Mouse (Mus musculus): ENCODE results near the gene Eif4e2. TPM values are rescaled to one million over a fixed set of nuclear protein-coding genes. Genes with fewer than 3 reads are reported as not detected.

The Eif4e2 gene
- polyA plus RNA-seq, 1 experiment: 56.2 TPM

DNA sequence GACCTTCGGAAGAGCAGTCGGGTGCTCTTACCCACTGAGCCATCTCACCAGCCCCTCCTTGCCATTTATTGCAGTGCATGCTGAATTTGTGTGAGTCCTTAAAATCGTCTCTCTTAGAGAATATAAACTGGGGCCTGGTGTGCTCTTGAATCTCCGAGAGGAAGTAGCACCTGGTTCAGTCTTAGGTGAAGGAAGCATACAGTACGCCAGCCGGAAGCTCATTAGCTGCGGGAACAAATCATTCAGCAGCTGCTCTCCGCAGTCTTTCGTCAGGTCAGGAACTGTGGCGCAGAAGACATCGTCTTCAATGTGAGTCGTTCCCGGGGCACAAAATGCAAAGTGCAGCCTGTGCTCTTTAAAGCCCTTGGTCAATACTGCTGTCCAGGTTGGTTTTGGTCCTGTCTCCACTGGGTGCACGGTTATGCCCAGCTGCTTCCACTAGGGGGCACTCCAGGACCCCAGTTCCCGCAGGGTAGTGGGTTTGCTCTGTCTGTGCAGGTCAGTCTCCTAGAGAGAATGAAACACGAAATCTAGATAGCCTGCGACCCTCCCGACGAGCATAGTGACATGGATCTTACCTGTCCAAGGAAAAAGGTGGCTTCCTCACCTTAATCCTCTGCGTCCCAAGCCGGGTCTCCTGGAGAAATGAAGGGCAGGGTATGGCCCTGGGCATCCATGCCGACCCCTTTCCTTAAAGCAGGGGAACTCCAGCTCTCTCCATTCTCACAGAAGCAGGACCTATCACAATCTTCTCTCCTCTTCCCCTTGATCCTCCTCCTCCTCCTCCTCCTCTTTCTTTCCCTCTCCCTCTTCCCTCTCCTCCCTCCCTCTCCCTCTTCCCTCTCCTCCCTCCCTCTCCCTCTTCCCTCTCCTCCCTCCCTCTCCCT lies 32.5 kb downstream of the Eif4e2 start:
- peak; percentile 72 to 83 for DNase-seq
- Histone ChIP-seq H3K4me3 (replicated peaks; ENCODE audit: insufficient read depth, low read depth, low read length) (peak overlapping the region; percentile 33), H3K4me1 (ENCODE audit: control insufficient read depth, insufficient read depth, low read length) (no peaks in the 10 kb centered on the region; the same call in 1 of the 2 replicates), H3K27me3 (ENCODE audit: control insufficient read depth, insufficient read depth, low read length) (no peaks in the 10 kb centered on the region), H3K27ac (ENCODE audit: insufficient read depth, low read length) (no peak overlapping the region)
- TF ChIP-seq POLR2A (IDR thresholded peaks at IDR 0.05; ENCODE audit: borderline replicate concordance, insufficient read depth, low read length) (no peak), CTCF (IDR thresholded peaks at IDR 0.05; ENCODE audit: borderline replicate concordance, insufficient read depth, low read depth, low read length) (peak; percentile 94)
- 23% methylated on average over 22 of the region's 22 CpGs for WGBS

DNA sequence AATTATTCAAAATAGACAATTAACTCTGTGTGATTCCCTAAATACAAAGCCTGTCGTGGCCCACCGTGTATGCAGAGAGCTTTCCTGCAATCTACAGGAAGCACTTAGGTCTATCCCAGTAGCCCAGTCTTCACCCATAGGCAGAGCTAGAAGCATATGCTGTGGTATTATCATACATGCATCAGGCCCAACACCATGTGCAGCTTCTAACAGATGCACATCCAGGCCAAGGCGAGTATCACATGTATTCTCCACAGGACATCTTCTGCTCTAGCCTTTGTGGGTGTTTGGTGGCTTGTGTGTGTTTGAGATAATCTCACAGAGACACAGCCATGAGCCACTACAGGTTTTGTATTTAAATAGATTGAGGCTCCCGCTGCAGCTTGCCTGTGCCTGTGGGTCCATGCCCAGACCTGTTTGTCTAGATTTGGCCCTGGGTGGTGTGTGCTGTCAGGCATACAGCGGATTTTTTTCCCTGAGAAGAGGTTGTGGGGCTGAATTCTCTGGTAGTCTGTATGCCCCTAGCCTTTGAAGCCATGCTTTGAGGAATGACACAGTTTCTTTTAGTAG lies 38.4 kb downstream of the Eif4e2 start:
- WGBS: 53% methylated on average over 5 of the region's 5 CpGs
- Histone ChIP-seq H3K4me3 (replicated peaks; ENCODE audit: insufficient read depth, low read depth, low read length) (no peak overlapping the region), H3K4me1 (ENCODE audit: control insufficient read depth, insufficient read depth, low read length) (no peaks in the 10 kb centered on the region; the same call in 1 of the 2 replicates), H3K27ac (ENCODE audit: insufficient read depth, low read length) (no peak overlapping the region), H3K27me3 (ENCODE audit: control insufficient read depth, insufficient read depth, low read length) (no peaks in the 10 kb centered on the region)
- TF ChIP-seq POLR2A (IDR thresholded peaks at IDR 0.05; ENCODE audit: borderline replicate concordance, insufficient read depth, low read length) (no peak), CTCF (IDR thresholded peaks at IDR 0.05; ENCODE audit: borderline replicate concordance, insufficient read depth, low read depth, low read length) (no peak)
- DNase-seq: no peak

DNA sequence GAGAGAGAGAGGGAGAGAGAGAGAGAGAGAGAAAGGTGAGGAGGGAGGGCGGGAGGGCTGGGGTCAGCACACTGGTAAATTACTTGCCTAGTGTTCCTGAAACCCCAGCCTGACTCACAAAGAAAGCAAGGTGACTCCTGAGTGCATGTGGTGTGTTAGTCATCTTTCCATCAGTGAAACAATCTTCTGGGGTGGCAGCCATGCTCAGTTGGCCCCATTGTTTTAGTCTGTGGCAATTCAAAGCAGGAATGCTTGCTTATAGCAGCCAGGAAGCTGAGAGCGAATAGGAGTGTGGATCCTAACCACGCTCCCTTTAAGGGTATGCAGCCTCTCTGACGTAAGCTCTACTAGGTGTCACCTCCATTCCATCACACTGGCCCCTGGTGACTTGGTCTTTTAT lies 41.5 kb downstream of the Eif4e2 start:
- H3K27me3 ChIP-seq (ENCODE audit: control insufficient read depth, insufficient read depth, low read length): no peaks in the 10 kb centered on the region; the same call in 1 of the 2 replicates
- peaks cover 2% of the 10 kb centered on the region; the same call in 1 of the 2 replicates for H3K4me1 ChIP-seq (ENCODE audit: control insufficient read depth, insufficient read depth, low read length)
- WGBS: 73% methylated on average over 4 of the region's 4 CpGs
- no peak for TF ChIP-seq POLR2A (IDR thresholded peaks at IDR 0.05; ENCODE audit: borderline replicate concordance, insufficient read depth, low read length)
- no peak for TF ChIP-seq CTCF (IDR thresholded peaks at IDR 0.05; ENCODE audit: borderline replicate concordance, insufficient read depth, low read depth, low read length)
- no peak overlapping the region for H3K4me3 ChIP-seq (replicated peaks; ENCODE audit: insufficient read depth, low read depth, low read length)
- H3K27ac ChIP-seq (ENCODE audit: insufficient read depth, low read length): no peak overlapping the region
- no peak for DNase-seq

DNA sequence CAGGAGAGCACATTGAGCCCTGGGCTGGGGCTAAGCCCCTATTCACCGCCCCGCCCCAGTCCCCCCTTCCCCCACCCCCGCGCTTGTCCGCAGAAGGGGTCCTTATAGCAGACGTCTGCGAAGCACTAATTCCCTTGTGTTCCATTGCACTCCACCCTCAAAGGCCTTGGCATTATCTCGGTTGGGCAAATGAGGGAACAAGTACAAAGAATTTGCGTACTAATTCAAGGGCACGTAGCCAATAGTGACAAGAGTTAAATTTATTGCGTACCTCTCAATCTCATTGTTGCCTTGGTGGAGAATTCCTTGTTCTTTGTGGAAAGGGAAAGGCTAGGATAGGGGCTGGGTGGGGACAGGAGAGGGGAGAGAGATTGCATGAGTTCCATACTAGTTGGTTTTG lies 44.0 kb downstream of the Eif4e2 start:
- no peak for DNase-seq
- 29% methylated on average over 11 of the region's 11 CpGs for WGBS
- TF ChIP-seq CTCF (IDR thresholded peaks at IDR 0.05; ENCODE audit: borderline replicate concordance, insufficient read depth, low read depth, low read length): no peak
- TF ChIP-seq POLR2A (IDR thresholded peaks at IDR 0.05; ENCODE audit: borderline replicate concordance, insufficient read depth, low read length): no peak
- Histone ChIP-seq H3K4me3 (replicated peaks; ENCODE audit: insufficient read depth, low read depth, low read length) (no peak overlapping the region), H3K27ac (ENCODE audit: insufficient read depth, low read length) (no peak overlapping the region), H3K4me1 (ENCODE audit: control insufficient read depth, insufficient read depth, low read length) (peaks cover 2% of the 10 kb centered on the region; the same call in 1 of the 2 replicates), H3K27me3 (ENCODE audit: control insufficient read depth, insufficient read depth, low read length) (no peaks in the 10 kb centered on the region; the same call in 1 of the 2 replicates)

DNA sequence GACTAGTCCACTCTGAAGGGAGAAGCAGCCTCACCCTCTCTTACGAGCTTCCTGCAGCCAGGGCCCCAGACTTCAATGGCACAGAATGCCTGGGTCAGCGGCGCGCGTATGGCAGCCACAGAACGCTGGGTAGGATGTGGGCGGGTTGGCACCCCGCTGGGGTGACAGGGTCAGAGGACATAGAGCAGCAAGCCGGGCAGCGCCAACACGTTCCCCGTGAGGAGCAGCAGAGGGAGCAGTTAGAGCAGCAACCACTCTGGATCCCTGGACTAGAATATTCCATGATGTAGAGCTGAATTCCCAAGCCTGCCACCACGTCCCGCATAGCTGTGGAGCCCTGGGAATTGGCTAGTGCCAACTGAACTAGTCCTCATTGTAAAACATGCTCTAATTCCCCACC lies 44.8 kb downstream of the Eif4e2 start:
- DNase-seq: no peak
- H3K27me3 ChIP-seq (ENCODE audit: control insufficient read depth, insufficient read depth, low read length): no peaks in the 10 kb centered on the region; the same call in 1 of the 2 replicates
- H3K4me3 ChIP-seq (replicated peaks; ENCODE audit: insufficient read depth, low read depth, low read length): no peak overlapping the region
- peak; percentile 31; the same call in 1 of the 2 replicates for TF ChIP-seq CTCF (IDR thresholded peaks at IDR 0.05; ENCODE audit: borderline replicate concordance, insufficient read depth, low read depth, low read length)
- TF ChIP-seq POLR2A (IDR thresholded peaks at IDR 0.05; ENCODE audit: borderline replicate concordance, insufficient read depth, low read length): no peak
- H3K4me1 ChIP-seq (ENCODE audit: control insufficient read depth, insufficient read depth, low read length): peaks cover 2% of the 10 kb centered on the region; the same call in 1 of the 2 replicates
- no peak overlapping the region for H3K27ac ChIP-seq (ENCODE audit: insufficient read depth, low read length)
- WGBS: 8% methylated on average over 14 of the region's 14 CpGs

DNA sequence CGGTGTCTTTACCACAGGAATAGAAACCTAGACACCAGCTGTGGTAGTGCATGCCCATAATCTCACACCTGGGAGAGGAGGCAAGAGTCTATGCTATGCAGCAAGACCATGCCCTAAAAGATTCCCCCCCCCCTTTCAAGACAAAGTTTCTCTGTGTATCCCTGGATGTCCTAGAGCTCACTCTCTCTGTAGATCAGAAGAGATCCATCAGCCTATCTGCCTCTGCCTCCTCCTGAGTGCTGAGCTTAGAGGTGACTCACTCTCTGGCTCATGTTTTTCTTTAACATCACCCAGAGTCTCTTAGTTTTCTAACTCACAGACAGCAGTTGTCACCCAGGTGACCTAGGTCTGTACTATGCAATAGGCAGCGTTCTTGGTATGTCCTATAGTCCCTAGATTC lies 45.6 kb downstream of the Eif4e2 start:
- Histone ChIP-seq H3K27me3 (ENCODE audit: control insufficient read depth, insufficient read depth, low read length) (no peaks in the 10 kb centered on the region; the same call in 1 of the 2 replicates), H3K4me1 (ENCODE audit: control insufficient read depth, insufficient read depth, low read length) (peaks cover 2% of the 10 kb centered on the region; the same call in 1 of the 2 replicates), H3K4me3 (replicated peaks; ENCODE audit: insufficient read depth, low read depth, low read length) (no peak overlapping the region), H3K27ac (ENCODE audit: insufficient read depth, low read length) (no peak overlapping the region)
- DNase-seq: no peak
- TF ChIP-seq POLR2A (IDR thresholded peaks at IDR 0.05; ENCODE audit: borderline replicate concordance, insufficient read depth, low read length) (no peak), CTCF (IDR thresholded peaks at IDR 0.05; ENCODE audit: borderline replicate concordance, insufficient read depth, low read depth, low read length) (no peak)
- WGBS: 95% methylated on average over 2 of the region's 2 CpGs

DNA sequence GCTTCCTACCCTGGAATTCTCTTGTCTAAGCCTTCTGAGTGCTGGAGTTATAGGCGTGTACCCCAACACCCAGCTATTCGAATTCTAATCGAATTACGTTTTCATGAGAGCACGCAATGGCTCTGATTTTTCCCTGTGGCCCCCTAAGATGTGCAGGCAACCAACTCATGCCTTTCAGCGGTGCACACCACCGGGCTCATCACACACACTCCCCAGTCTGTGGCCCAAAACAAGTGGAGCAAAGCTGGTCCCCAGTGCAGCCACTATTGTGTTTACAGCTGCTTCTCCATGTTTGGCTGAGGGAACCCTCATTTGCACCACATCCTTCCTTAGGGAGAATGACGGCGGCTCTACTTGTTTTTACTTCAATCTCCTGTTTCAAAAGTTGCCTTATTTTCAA lies 49.5 kb downstream of the Eif4e2 start:
- peaks cover 2% of the 10 kb centered on the region for H3K4me1 ChIP-seq (ENCODE audit: control insufficient read depth, insufficient read depth, low read length)
- DNase-seq: no peak
- H3K4me3 ChIP-seq (replicated peaks; ENCODE audit: insufficient read depth, low read depth, low read length): no peak overlapping the region
- TF ChIP-seq CTCF (IDR thresholded peaks at IDR 0.05; ENCODE audit: borderline replicate concordance, insufficient read depth, low read depth, low read length) (no peak), POLR2A (IDR thresholded peaks at IDR 0.05; ENCODE audit: borderline replicate concordance, insufficient read depth, low read length) (no peak)
- 36% methylated on average over 9 of the region's 9 CpGs for WGBS
- H3K27me3 ChIP-seq (ENCODE audit: control insufficient read depth, insufficient read depth, low read length): no peaks in the 10 kb centered on the region; the same call in 1 of the 2 replicates
- H3K27ac ChIP-seq (ENCODE audit: insufficient read depth, low read length): no peak overlapping the region
